Mouse (Mus musculus) heart, postnatal 25 days (tissue): ENCODE measurements at regions not wholly inside any gene's neighbourhood (a gene's known extent, or its start where the extent isn't known, plus 50 kb on each side); places are given as distances from the start of the nearest gene placed in this dataset.

Experiments
- DNase-seq: peaks from one replicate; pipeline ENCODE4 v3.0.0; 2022; ENCODE audit warnings: low spot score
- intact Hi-C: fragments of 180-260 bp; cut with DNase I; formaldehyde crosslinking; loops from one replicate; pipeline ENCODE4 v1.15.1; 2025

DNA sequence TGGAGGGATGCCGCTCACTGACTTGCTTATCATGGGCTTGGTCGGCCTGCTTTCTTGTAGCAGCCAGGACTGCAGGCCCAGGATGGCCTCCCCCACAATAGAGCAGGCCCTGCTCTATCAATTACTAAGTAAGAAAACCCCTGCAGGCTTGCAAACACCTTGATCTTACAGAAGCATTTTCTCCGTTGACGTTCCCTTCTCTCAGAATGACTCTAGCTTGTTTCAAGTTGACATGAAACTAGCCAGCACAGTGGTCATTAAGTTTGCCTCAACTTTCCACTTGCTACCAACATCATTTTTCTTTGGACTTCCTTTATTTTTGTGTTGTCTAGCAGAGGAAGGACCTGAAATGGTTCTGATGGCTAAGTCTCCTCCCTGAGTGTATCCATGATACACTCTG, 111.8 kb downstream of the Evx1 start:
- intact Hi-C loops, result no loop called here
- DNase-seq, result no peak

DNA sequence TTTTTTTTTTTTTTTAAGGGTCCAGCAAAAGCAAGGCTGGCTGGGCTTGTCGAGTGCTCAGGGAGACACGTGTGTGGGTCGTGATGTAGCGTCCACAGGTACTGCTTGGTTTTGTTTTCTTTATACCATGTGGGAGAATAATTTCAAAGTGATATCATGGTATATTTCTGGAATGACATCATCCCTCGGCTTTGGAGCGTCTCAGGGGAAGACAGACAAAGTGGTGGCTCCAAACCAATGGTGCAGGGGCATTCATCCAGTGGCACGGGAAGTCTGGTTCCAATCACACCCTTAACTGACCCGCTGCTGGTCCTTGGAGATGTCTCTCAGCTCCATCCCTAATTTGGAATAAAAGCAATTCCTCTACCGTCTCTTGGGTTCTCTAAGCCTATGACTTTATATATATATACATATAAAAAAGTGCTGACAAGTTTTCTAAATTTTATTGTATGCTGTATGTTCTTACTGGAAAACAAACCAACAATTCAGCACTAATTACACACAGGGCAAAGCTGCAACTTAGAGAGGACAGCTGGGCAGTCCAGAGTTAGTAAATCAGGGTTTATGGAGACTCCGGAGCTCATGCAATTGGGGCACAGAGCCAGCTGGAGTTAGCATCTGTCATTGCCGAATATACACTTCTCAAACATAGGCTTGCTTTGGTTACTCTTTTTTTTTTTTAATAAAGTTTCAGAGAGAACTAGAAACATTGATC, 115.3 kb downstream of the Evx1 start:
- intact Hi-C loops, result no loop called here
- no peak for DNase-seq

DNA sequence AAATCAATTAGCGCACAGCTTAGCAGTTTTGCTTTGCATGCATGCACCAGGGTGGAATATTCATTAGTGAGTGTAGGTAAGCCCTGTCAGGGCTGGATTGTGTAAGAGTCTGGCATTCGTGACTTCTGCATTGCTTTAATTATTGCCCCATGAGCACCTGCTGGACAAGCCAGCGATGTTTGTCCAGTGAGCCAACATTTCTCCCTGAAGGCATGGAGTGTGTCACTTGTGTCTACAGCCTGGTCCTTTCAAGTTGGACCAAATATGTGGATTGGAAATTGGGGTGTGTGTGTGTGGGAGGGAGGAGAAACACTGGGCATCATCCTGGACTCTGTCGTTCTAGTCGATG, 115.9 kb downstream of the Evx1 start:
- no peak for DNase-seq
- intact Hi-C loops, result no loop called here

DNA sequence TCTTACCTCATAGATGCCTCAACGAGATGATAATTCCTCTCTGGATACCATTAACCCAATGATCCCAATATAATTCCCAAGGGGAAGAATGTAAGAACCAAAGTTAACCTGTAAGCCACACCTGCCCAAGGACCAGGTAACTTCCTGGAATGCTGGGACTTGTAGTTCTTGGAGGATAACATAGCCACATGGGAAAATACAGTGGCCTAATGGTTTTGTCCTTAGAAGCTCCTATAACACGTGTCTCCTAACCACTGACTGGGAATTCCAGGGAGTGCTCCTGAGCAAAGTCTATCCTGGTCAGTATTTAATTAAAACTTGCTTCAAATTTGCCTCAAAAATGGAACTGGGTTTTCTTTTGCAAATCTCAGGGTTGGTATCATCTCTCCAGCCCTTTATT, 119.9 kb downstream of the Evx1 start:
- intact Hi-C loops, result no loop called here
- DNase-seq, result no peak

DNA sequence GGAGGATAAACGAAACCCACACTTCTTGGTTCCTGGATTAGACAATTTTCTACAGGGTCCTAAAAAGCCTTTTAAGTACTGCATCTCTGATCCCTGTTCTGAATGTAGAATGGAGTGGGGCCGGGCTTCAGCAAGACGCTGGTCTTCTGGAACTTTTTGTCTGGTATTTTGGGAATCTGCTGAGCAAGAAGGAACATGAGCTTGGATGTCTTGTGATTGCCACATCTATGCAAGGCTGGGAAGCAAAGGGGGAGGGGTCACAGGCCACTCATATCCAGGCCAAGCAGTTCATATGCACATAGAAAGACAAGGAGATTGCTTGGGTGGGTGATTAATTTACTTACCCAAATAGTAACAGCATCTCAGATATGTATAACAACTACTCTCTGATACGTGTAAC, 121.5 kb downstream of the Evx1 start:
- intact Hi-C loops, result no loop called here
- DNase-seq, result no peak

DNA sequence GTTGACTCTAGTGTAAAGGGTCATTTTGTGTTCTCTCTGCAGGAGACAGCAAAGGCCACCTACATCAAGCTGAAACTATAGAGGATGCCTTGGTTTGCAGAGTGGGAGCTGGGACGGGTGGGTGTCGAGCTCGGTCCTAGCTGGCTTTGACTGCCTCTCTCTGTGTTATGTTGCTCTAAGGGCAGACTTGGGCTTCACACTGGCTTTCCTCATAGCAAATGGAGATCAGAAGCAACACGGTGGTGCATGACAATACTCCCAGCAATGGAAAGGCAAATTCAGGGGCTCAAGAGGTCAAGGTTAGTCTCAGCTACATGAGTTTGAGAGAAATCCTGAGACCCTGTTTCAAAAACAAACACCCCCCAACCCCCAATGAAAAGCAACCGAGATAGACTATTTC, 122.1 kb downstream of the Evx1 start:
- no peak for DNase-seq
- intact Hi-C loops, result no loop called here

DNA sequence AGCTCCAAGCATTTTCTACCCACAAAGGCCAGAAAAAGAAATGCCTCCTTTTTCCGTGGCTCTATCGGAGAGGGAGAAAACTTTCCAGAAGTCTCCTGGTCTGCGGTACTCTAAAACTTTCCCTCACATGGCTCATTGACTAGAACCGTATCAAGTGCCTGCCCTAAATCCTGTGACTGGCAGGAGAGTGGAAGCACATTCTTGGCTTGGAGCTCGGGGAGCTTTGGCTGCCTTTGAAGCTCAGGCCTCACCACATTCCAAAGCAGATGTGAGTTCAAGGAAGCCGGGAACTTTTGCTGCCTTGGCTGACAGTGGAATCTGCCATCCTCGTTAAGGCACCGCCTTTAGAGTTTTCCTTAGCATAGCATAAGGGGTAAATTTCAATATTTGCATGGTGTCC, 125.1 kb downstream of the Evx1 start:
- intact Hi-C loops, result no loop called here
- no peak for DNase-seq

DNA sequence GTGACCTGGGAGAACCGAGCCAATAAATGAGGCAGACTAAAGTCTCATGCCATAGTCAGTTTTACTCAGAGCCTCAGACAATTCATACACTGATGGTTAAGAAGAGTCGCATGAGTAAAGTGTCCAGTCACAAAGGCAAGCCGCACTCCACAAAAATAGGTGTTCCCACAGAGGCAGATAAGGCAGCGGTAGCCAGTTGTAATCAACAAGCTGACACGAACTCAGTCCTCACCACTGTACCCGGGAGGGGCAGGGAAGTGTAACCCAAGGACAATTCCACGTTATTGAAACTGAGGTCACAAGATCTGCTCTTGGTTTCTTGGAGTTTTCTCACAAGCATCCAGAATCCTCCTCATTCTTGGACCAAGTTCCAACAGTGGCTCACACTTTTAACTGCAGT, 125.9 kb downstream of the Evx1 start:
- DNase-seq, result no peak
- intact Hi-C loops, result no loop called here

DNA sequence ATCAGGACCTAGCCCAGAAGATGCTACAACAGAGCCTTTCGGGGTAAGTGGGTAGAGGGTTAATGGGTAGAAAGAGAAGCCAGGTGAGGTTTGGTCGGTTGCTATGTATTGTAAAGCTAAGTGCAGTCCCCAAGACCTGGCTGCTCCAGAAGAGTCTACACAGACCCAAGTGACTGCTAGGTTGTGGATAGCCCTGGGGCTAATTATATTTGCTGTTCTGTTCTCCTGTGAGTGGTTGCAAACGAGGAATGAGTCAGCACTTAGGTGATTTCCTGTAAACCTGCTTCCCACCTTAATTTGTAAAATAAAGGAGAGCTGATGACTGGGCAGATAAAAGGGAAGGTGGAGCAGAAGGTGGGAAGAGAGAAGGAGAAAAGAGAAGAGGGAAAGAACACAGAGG, 126.9 kb downstream of the Evx1 start:
- intact Hi-C loops, result no loop called here
- DNase-seq, result no peak

DNA sequence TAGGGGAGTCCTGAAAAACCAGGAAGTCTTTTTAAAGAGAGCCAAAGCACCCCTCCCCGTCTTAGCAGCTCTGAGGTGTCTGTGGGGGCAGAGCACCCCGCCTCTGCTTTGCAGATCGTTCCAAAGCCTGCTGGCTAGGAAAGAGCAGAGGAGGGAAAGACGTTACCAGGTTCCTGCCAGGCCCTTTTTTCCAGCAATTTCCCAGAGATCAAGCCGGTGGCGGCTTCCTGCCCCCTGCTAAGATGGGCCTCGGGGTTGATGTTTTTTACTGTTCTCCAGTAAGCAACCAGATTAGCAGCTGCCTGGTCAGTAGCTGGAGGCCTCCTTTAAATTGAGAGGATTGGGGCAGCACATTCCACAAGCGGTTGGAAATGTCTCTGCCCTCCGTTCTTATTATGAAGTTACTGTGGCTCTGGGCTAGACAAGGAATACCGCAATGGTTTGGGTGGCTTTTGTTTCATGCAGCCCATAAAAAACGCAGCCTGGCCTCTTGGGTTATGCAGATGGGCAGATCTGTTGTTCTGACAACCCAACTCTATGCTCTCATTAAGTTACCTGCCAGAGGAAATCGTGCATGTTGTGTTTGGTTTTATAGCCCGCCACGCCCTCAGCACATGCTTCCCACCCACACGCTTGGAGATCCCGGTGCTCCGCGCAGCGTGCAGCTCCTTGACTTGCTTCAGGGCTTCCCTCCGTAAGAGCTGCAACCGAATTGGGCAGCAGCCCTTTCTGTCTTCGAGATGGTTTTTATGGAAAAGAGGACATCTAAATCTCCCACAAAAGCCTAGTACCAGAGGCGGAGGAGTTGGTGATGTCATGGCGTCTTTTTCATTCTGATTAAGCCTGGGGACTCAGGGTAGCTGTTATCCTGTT, 130.1 kb downstream of the Evx1 start:
- DNase-seq, result no peak
- intact Hi-C loops, result no loop called here

DNA sequence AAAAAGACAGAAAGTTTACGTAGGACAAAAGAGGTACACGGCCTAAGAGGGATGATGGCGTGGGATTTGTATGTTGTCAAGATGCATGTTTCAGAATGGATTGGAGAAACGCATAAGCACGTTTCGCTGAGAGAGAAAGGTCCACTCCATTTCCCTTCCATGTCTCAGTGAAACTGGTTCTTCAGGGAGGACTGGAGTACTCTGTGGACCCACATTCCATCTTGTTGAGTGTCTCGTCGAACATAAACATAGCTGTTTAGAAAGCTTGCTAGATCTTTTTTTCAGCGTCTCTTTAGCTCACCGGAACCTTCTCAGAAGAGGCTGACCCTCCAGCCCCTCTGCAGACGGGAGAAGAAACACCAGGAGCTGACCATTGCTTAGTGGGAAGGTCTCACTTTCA, 145.5 kb downstream of the Evx1 start:
- no peak for DNase-seq
- intact Hi-C loops, result no loop called here

DNA sequence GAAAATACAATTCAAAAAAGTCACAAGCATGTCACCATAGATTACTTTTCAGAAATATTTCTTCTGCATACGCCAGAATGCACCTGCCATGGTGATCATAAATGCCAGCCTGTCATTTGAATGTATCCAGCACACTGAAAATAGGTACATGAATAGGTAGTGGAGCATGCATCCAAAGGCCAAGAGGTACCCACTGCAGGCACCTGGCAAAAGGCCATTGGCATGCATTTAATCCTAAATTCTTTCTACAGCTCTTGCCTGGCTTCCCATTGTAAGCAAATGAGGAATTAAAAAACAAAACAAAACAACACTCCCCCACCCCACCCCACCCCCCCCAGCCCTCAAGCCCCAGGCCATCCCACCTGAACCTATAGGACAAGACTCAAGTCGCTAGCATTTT, 147.9 kb downstream of the Evx1 start:
- no peak for DNase-seq
- intact Hi-C loops, result no loop called here

DNA sequence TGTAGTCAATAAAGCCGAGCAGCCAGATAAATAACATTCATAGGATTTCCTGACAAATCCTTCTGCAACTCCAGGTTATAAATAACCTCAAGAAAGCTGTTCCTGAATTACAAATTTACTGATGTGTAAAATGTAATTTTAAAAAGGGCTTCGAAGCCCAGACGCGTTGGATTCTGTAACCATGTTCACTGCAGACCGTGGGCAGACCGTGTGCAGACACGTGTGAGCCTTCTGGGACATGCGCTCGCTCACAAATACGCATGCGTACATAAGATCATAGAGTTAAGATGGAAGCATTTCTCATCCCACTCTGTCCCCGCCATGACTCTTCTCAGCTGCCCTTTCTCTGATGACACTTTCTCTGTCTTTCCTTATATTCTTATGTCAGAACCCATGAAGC, 150.1 kb downstream of the Evx1 start:
- intact Hi-C loops, result no loop called here
- no peak for DNase-seq

DNA sequence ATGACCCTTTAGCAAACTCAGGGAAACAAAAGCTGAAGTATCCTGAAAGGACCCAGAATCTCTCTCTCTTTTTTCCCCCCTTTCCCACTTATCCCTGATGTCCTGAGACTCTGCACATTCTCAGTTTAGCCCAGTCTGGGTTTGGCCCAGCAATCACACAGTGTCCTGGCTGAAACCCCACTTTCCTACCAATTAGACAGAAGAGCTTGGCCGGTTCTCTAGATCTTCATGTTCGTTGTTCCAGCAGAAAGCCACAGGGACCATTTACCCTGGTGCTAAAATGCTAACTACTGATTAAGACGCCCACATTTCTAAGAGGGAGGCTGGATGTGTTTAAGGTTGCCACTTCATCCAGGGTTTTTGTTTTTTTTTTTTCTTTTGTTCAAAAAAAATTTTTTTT, 151.3 kb downstream of the Evx1 start:
- intact Hi-C loops, result no loop called here

DNA sequence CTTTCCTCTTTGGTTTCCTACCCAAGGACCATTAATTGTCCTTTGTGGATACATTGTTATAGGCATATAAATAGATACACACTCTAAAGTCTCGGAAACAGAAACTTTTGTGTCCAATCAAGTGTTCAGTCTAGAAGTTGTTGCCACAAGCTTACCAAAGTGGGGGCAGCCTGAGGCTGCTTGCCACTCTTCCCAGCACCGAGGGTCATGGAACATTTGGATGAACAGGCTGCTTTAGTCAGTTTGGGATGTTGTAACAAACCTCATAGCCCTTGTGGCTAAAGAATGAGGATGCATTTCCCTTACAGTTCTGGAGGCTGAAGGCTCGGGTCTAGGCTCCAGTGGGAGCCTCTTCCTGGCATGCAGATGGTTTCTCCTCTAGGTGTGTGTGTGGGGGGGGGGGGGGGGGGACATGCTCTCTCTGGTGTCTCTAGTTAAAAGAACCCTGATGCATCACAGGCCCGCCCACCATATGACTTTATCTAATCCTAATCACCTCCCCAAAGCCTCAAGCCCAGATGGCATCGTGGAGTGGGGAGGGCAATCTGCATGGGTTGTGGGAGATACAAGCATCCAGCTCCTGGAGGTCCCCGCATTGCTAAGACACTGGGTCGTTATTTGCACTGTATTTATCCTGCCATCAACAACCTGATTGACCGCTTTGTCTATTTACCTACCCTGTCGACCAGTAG, 152.7 kb downstream of the Evx1 start:
- intact Hi-C loops, result no loop called here
- no peak for DNase-seq

More for the DNA sequence above, 151.3 kb downstream of the Evx1 start:
- DNase-seq, result no peak

DNA sequence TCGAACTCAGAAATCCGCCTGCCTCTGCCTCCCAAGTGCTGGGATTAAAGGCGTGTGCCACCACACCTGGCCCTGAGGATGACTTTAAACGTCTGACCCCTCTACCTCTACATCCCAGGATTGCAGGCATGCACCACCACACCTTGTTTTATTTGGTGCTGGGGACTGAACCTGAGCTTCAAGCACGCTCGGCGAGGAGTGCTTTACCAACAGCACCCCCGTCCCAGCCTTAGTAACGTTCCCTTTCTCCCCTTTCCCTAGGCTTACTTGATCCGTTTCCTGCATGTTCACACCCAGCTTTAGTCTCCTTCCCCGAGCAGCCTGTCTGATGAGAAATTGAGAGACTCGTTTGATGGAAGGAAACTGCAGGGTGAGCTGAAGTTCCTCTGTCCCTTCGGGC, 157.5 kb downstream of the Evx1 start:
- DNase-seq, result no peak
- intact Hi-C loops, result no loop called here

DNA sequence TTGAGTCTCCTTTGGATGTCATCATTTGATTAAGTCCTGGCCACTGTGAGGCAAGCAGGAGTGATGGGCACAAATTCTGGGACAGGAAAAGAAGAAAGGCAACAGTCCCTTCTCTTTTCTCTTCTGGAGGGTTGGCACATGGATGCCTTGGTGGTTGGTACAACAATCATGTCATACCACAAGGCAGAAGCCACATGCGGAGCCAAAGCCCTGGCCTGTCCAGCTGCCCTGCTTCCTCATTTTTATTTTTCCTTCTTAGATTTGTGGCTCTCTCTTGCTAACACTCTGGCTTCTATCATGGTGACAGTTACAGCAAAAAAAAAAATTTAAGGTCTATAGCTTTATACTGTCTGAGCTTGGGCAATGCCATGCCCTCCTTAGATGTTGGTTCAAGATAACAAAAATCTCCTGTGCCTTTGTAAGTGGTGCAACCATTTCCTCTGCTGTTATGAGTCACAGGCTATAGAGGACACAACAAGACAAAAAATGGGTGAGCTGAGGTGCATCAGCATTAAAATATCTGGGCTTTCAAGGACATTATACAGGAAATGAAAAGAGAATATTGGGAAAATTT, 158.2 kb downstream of the Evx1 start:
- intact Hi-C loops, result no loop called here
- no peak for DNase-seq

DNA sequence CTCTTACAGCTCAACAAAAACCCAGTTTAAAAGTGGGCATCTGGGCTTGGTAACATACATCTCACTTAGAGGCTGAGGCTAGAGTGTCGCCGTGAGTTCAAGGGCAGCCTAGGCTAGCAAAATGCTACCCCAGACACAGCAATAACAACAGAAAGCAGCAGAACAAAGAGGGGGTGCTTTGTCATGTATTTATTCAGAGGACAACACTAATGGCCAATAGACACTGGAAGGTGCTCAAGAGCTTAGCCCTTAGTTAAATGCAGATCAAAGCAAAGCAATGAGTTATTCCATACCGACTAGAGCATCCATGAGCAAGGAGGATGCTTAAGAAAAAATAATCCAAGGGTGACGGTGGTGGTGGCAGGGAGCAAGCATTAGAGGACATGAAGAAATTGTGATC, 158.7 kb downstream of the Evx1 start:
- DNase-seq, result no peak
- intact Hi-C loops, result no loop called here

DNA sequence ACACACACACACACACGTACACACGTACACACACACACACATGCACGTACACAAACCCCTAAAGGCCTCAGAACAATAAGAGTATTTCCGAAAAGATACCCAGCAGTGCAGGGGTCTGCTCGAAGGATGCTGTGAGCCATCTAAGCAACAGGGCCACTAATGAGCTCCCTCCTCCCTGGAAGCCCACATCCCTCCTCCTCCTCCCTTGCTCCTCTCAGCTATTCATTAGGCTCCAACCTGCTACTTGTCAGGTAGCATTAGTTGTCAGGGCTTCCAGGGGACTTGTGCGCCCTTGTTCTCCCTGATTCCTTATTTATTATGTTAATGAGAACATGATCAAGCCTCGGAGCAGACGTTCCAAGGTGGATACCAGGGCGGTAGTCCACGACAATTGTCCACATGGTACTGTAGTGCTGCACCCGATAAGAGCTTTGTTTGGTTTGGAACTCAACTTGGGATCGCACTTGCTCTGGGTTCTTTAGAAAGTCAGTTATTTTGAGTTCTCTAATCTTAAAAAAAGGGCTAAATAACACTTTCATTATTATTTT, 159.8 kb downstream of the Evx1 start:
- intact Hi-C loops, result no loop called here
- no peak for DNase-seq

DNA sequence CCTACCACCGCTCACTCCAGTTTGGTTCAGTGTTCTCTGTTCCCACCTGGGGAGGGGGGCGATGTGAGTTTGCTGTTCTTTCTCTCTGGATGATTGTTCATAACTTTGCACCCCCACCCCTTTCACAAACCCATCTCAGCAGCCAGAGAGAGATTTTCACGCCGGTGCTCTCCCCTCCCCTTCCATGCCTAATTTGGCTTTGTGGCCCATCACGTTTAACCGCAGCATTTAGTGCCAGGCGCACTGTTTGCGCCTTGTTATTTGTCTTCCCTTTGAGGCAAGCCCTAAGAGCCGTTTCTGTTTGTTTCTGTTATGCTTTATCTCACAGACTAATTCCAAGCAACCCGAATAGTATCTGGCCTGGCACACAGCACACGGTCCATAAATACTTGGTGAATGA, 160.6 kb downstream of the Evx1 start:
- intact Hi-C loops, result no loop called here

DNA sequence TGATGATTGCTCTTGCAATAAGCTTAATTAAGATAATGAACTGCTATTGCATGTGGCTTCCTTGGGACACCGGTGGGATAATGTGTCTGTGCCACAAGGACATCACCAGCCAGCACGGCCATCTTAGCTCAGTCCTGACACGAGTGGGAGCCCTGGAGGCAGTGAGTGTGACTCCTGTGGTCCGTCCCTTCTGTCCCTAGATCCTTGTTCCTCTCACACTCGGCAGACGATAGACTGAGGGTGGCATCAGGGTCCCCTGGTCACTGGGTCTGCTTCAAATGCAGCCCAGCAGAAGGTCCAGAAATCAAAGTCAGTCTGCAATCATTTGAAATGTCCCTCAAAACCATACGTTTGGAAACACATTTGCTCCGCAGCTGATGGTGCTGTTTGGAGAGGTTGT, 162.4 kb downstream of the Evx1 start:
- no peak for DNase-seq
- intact Hi-C loops, result loop anchor here (5.0 kb wide), 1 partner anchor 47 kb away; no protein-coding TSS in a partner anchor

More for the DNA sequence above, 160.6 kb downstream of the Evx1 start:
- DNase-seq, result no peak
